Mouse (Mus musculus): ENCODE measurements around the gene 4930524J08Rik.

4930524J08Rik gene

GRCm38 (mm10) chr5:99978699-99979442 lies at the start of gene 4930524J08Rik, which contains the start of gene Hnrnpd:
4930524J08Rik (plus strand) TSS chr5:99979061.
Hnrnpd (minus strand) TSS chr5:99978938.
- peak; percentile 95 for DNase-seq (ENCODE audit: low read depth, low spot score)

- no peak for DNase-seq (ENCODE audit: low read depth, low spot score)
Measured at GRCm38 (mm10) chr5:99931910-99932309, 47.0 kb upstream of the 4930524J08Rik start.

DNA sequence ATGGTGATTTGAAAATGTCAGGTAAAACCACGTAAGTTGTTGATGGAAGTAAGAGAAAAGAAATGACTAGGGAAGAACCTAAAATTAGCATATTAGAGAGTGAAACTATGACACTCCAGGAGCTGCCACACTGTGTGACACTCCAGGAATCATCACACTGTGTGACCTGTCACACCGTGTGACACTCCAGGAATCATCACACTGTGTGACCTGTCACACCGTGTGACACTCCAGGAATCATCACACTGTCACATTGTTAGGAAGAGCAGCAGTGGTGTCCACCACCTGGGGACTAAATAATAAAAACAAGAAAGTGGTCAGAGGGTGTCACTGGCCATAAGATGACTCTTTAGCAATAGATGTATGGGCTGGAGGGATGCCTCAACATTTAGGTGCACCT lies 39.4 kb upstream of the 4930524J08Rik start:
- no peak for DNase-seq (ENCODE audit: low read depth, low spot score)

DNA sequence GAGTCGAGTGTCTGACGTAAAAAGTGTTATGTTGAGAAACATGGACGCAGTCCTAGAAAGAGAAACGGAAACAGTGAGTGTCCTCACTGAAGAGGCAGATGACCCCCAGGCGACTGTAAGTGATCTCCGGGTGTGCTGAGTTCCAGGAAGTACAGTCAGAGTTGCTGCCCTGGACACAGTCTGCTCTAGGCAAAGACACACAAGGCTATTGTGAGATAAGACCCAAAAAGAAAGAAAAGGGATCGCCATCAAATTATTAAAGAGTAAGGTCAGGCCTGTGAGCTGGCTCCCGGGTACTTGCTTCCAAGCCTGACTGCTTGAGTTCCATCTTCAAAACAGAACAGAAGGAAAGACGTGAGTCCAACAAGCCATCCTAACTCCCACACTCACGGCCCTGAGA lies 37.6 kb upstream of the 4930524J08Rik start:
- DNase-seq (ENCODE audit: low read depth, low spot score) = no peak

- DNase-seq (ENCODE audit: low read depth, low spot score) = no peak
Measured at GRCm38 (mm10) chr5:99941776-99942502, 36.9 kb upstream of the 4930524J08Rik start.

DNA sequence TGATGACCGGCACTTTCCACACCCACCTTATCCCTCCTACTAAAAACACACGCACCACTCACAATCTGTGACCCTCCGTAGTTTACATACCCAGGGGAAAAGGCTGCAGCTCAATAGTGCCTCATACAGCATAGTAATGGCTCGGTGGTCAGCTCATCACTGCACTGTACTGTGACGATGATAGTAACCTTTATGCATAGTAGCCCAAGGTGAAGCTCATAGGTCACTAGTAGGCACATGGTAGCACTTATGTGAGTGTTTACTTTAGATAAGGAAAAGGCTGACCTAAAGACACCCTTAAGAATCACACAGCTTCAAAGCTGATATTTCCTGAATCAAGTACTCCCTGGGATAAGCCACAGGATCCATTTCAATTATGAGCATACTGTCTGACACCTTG lies 26.3 kb upstream of the 4930524J08Rik start:
- DNase-seq (ENCODE audit: low read depth, low spot score) = no peak

DNA sequence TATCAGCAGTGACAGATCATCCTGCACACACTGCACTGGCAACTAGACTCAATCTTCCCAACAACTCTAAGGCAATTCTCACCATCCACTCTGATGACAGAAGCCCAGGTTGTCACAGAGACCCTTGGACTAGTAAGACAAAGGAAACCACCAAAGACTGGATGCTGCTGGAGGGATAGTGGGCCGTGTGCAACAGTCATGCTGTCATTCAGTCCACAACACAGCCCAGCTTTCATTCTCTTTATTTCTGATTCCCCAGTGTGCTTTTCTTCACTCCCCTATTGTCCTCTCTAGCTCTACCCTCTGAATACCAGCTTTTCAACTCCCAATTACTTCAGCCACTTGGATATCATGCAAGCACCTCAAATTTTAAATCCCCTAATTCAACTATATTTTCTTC lies 25.0 kb upstream of the 4930524J08Rik start:
- no peak for DNase-seq (ENCODE audit: low read depth, low spot score)

GRCm38 (mm10) chr5:99958666-99959065 lies 20.2 kb upstream of the 4930524J08Rik start:
- no peak for DNase-seq (ENCODE audit: low read depth, low spot score)

DNA sequence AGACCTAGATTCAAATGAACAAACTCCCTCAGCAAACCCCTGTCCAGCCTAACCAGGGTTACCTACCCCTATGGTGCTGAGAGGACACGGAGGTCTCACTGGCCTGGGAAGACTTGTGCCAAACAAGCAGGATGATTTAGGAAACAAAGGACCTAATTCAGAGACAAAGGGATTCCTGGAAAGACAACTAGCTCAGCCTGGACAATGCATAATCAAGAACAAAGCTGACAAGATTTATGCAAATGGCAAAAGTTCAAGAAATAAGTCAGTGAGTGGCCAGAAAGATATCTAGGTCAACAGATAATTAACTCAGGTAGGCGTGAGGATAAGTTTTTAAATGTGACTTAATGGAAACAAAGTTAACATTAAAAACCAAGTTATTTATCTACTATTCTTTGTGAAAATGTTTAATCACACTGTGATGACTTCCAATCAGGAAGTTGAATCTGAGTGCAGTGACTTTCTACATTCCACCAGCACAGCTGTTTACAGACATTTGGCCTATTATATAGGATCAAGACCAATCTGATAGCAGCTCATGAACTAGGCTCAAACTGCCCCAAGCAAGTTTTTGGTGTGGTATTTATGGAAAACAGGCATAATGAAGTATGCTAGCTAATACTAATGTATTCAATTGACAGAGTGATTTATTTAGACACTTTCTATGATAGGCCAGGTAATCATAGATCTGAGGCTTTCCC lies 19.5 kb upstream of the 4930524J08Rik start:
- DNase-seq (ENCODE audit: low read depth, low spot score) = no peak

- no peak for DNase-seq (ENCODE audit: low read depth, low spot score)
Measured at GRCm38 (mm10) chr5:99959960-99960359, 18.9 kb upstream of the 4930524J08Rik start.

DNA sequence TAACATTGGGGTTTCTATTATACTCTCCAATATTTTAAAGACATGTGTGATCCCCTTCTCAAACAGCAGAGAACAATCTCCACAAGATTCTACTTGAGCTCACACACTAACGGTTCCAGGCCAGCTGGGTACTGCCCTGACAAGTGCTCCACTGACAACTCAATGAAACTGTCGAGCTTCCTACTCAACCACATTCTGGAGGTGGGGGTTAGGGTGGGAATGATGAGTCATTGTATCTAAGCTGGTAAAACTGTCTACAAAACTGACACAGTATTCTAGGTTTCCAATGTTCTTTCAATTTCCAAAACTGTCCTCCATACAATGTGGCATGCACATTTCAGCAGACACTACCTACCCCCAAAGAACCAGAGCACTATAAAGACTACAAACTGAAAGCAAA lies 4.9 kb upstream of the 4930524J08Rik start:
- no peak for DNase-seq (ENCODE audit: low read depth, low spot score)

- DNase-seq (ENCODE audit: low read depth, low spot score) = no peak
Measured at GRCm38 (mm10) chr5:99975061-99975460, 3.8 kb upstream of the 4930524J08Rik start.

DNA sequence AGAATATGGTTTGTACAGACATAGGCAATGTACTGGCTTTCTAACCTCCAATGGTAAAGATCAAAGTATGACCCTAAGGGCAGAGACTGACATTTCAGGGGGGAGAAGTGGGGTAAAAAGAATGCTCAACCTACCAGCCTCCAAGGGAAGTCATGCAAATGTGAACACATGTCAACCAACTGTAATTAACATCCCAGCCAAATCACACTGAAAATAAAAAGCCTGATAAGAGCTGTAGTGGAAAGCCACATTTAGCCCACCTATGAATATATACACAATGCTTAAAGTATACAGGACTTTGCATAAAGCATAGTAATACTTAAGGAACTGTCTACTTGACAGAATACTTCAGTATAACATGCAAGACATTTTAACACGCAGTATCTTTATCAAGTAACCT lies 3.1 kb upstream of the 4930524J08Rik start:
- DNase-seq (ENCODE audit: low read depth, low spot score) = no peak

- no peak for DNase-seq (ENCODE audit: low read depth, low spot score)
Measured at GRCm38 (mm10) chr5:99976334-99976955, 2.4 kb upstream of the 4930524J08Rik start.

GRCm38 (mm10) chr5:99977516-99978301 lies 1.2 kb upstream of the 4930524J08Rik start:
- DNase-seq (ENCODE audit: low read depth, low spot score) = peak; percentile 35

DNA sequence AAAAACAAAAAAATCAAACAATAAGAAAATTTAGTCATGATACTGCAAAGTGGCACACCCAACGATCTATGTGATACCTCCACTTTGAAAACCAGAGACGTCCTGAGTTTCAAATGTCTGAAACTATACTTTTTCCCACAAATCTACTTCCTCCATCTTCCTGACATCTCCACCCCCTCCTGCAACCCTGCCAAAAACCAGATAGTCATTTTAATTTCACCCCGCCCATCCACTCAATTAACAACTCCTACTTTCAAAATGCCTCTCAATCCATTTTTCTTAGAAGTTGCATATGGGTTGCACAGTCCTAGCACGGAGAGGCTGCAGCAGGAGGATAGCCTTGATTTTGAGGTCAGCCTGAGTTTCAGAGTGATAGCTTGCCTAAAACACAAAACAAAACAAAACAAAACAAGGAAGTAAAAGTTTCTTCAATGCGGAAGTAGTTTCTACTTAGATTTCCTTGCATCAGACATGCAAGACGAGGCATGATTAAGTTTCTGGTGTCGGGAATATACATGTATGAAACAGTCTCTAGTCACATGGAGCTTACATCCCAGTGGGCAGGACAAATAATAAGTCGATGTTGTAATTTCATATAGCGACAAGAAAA lies 4.7 kb downstream of the 4930524J08Rik start:
- no peak for DNase-seq (ENCODE audit: low read depth, low spot score)

- DNase-seq (ENCODE audit: low read depth, low spot score) = no peak
Measured at GRCm38 (mm10) chr5:99994166-99994565, 15.3 kb downstream of the 4930524J08Rik start.

DNA sequence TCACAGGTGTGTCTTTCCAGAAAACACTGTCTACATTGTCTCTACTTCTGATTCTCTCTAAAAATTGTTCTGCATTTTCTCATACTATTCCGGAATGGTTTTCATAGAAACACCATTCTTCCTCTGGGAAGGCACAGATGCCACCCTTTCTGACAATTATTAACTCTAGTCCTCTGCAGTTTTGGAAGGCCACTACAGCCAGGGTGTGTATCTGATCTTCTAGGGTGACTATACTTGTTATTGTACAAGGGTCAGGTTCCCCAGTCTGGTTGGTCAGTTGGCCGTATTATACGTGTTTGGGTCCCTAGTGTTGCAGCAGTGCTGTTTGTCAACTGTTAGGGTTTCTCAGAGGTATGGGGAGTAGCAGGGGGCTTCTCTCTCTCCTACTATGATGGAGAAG lies 15.8 kb downstream of the 4930524J08Rik start:
- DNase-seq (ENCODE audit: low read depth, low spot score) = no peak

DNA sequence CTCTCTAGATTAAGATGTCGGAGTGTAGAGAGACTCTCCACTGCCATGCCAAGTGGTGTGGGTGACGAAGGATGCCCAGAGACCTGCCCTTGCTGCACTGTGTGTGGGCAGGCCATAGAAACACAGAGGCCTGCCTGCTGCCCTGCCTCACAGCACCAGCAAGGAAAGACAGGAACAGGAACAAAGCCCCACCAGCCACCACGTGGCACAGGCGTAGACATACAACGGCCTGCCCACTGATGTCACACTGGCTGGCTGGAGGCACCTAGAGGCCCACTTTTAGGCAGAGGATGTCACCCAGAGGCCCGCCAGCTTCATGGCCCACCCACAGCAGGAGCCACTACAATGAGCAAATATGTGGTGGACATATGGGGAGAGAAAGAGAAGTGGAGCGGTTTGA lies 21.2 kb downstream of the 4930524J08Rik start:
- no peak for DNase-seq (ENCODE audit: low read depth, low spot score)

GRCm38 (mm10) chr5:100000500-100000899 lies 21.6 kb downstream of the 4930524J08Rik start:
- DNase-seq (ENCODE audit: low read depth, low spot score) = no peak

GRCm38 (mm10) chr5:100003895-100004294 lies 25.0 kb downstream of the 4930524J08Rik start:
- no peak for DNase-seq (ENCODE audit: low read depth, low spot score)
